In the genomic region with DNA sequence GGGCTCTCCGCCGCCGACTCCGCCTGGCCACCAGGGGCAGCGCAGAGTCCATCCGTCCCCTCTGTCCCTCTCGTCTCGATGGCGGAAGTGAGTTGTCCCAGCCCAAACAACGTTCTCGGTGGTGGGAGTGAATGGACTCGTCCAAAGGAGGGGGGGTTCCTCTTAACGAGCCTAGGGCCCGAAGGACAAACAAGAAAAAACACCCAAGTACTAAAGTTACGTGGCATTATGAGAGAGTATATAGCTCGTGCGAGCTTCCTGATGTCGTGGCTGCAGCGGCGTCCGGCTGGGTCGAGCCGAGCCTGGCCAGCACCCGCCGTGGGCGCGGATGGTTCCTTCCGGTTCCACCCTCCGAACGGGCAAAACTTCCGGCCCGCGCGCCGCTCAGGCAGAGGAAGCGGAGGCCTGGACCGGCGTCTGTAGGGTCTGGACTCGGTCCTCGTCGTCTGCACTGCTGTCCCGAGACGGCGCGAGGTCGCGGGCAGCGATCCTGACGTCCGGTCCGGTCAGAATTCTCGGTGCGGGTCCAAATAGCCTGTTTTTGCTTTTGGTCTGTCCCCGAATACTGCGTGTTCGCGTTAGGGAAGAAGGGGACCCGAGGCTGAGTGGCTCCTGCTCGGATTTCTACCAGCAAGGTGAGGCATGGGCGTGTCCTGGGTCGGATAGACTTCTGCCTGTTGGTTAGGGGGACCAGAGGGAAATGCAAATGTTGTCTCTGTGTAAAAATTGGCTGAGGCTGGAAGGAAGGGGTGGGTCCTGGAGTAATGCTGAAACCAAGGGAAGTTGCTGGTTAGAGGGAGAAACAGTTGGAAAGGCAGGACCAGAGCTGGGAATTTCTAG, we compare ENCODE assay signal across 8 mouse cellular contexts. TPM values are rescaled to one million over a fixed set of nuclear protein-coding genes. Genes with fewer than 3 reads are reported as not detected.
DNase-seq lines count a peak whose midpoint lies in the region; ATAC-seq lines count a peak whose summit lies in the region.

Atg101 (plus strand) TSS at position 362 of the 840 bp plus-strand sequence.

- peak within 1 kb of the TSS; percentile 86 for H3K4me2 ChIP-seq in hindbrain, embryonic 12.5 days (replicated peaks)

- no peaks in the 10 kb centered on the region for H3K27me3 ChIP-seq in hindbrain, embryonic 12.5 days

- peak within 1 kb of the TSS; percentile 75 for H3K27ac ChIP-seq in hindbrain, embryonic 12.5 days

- ATAC-seq in hindbrain, embryonic 12.5 days (ENCODE audit: low FRiP score), result peak; percentile 90

- H3K4me1 ChIP-seq in hindbrain, embryonic 12.5 days, result peaks cover 15% of the 10 kb centered on the region

- peak within 1 kb of the TSS; percentile 92 for H3K4me3 ChIP-seq in hindbrain, embryonic 12.5 days

- DNase-seq in NIH3T3 (ENCODE audit: low read depth), result peak; percentile 95
- DNase-seq in cerebellum, postnatal 10 days, result peak; percentile 96
- DNase-seq in frontal cortex, postnatal 10 days (ENCODE audit: low spot score in 2 of 2), result peak; percentile 83 to 88
- DNase-seq in layer of hippocampus, postnatal 14 days (ENCODE audit: low spot score in 2 of 2), result peak; percentile 89 to 92
- peak; percentile 91 for DNase-seq in lung, postnatal 14 days
- DNase-seq in retina, adult 2 months (ENCODE audit: low read depth, low spot score), result peak; percentile 91
- peak; percentile 93 to 94 for DNase-seq in thymus, postnatal 36 days

- peak within 1 kb of the TSS; percentile 89 for H3K9ac ChIP-seq in hindbrain, embryonic 12.5 days

- H3K36me3 ChIP-seq in hindbrain, embryonic 12.5 days, result peaks cover 26% of the 10 kb centered on the region

- no peaks in the 10 kb centered on the region for H3K9me3 ChIP-seq in hindbrain, embryonic 12.5 days (replicated peaks)

- WGBS in hindbrain, embryonic 12.5 days, result under 1% methylated on average over 61 of the region's 61 CpGs

RNA-seq across cellular contexts. Expression of gene Atg101, which starts in this region (rescaled TPM):
- polyA plus RNA-seq in hindbrain, embryonic 12.5 days (2016; fragmentation: Nextera tagmentation; extraction: Ambion mirVana), result 62.0 and 66.5 TPM in 2 replicates
- 10 to 100 TPM; 45.9 to 47.3 TPM for total RNA-seq in layer of hippocampus, postnatal 14 days (2021)

Comparison
In these comparisons a context has a peak if more than half of its experiments do, and no peak if none do; other contexts are left out.
1. Peak in every context shown above with its lines: DNase-seq, ATAC-seq, H3K4me3 ChIP-seq and H3K27ac ChIP-seq.